Mouse (Mus musculus) c-Kit-positive CD71-negative TER-119-negative erythroid progenitor cells, embryonic 14.5 days (primary cell): Measurements from ENCODE around the gene Ccl25.
"Not testable (repeated sequence)": the region's sequence is repeated elsewhere in the genome, so short reads cannot be mapped to it uniquely, and the experiment has no call there.

ENCODE experiments used
- DNase-seq: peaks from one replicate; pipeline ENCODE4 v3.0.0-alpha.2; 2013; ENCODE audit warnings: low read depth

Ccl25 gene

GRCm38 (mm10) chr8:4340207-4340606 lies 15.2 kb downstream of the Ccl25 start:
- no peak for DNase-seq

DNA sequence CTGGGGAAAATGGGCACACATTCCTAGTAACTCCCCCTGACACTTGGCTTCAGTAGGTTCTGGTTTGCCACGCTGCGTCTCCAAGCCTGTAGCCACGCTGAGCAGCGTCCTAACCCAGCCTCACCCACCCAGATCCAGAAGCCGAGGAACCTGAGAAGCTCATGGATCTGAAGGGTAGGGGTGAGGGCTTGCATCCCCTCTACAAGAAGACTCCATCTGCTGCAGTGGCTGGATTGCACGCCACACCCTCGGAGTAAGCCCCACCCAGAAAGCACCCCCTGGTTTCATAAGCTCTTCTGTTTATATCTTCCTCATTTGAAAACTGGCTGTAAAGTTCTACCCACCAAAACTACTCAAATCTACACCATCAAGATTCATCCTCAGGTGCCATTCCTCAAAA lies 22.7 kb downstream of the Ccl25 start:
- no peak for DNase-seq

GRCm38 (mm10) chr8:4348275-4348674 lies 23.3 kb downstream of the Ccl25 start:
- no peak for DNase-seq

DNA sequence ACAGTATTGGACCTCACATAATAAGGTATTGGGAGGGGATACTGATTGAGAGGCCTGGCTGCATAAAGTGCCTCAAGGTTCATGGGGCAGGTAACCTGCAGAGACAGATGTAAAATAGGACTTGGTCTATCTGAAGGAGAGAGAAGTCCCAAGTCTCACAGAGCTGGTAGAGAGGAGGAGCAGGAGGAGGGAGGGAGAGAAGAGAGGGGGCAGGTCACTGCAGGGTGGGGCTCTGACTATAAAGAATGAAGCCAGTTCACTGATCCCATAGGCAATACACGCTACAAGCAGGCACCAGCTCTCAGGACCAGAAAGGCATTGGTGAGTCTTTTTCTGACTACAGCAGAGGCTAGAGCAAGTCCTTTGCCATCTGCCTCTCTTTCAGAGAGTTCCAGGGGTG lies 24.3 kb downstream of the Ccl25 start:
- no peak for DNase-seq

DNA sequence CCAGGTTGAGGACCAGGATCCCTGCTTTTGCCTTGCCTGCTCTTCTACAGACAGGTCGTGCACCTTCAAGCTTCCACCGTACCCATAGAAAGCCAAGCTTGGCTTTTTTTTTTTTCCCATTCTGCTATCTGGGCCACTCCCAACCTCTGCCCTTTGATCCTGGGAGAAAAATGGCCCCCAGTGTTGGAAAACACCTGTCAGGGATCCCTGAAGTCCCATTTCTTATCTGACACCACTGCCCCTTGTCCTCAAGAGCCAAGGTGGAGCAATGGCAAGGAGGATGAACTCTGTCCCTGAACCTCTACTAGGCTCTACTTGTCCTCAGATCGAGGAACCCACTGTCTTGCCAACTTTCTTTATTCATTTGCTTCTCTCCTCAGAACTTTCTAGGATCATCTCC lies 25.6 kb downstream of the Ccl25 start:
- DNase-seq: no peak

DNA sequence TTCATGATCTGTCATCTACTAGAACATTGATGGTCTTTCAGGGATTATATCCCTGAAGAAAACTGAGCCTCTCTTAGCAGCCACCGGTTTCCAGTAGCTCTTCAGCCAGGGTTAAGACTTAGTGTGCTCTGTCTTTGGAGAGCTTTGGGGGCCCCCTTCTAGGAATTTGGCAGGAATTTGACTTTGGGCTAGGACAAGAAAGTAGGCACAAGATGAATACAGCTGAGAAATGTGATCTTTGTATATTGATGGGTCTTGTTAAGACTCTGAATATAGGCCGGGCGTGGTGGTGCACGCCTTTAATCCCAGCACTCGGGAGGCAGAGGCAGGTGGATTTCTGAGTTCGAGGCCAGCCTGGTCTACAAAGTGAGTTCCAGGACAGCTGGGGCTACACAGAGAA lies 27.6 kb downstream of the Ccl25 start:
- DNase-seq: not testable (repeated sequence)

- DNase-seq: no peak
These were observed 28.7 kb downstream of the Ccl25 start for GRCm38 (mm10) chr8:4353741-4354140.

DNA sequence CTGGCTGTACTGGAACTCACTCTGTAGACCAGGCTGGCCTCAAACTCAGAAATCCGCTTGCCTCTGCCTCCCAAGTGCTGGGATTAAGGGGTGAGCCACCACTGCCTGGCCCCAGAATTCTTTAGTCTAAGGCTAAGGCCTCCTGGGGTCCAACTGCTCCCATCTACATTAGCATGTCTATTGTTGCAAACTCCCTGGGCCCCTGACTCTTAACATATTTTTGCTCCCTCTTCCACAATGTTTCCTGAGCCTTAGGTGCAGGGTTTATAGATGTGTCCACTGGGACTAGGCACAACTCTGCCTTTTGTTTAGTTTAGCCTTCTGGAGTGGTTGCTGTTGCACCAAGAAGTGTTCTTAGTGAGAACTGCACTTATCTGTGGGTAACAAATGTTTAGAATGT lies 29.5 kb downstream of the Ccl25 start:
- no peak for DNase-seq

GRCm38 (mm10) chr8:4355455-4355854 lies 30.4 kb downstream of the Ccl25 start:
- DNase-seq: no peak

DNA sequence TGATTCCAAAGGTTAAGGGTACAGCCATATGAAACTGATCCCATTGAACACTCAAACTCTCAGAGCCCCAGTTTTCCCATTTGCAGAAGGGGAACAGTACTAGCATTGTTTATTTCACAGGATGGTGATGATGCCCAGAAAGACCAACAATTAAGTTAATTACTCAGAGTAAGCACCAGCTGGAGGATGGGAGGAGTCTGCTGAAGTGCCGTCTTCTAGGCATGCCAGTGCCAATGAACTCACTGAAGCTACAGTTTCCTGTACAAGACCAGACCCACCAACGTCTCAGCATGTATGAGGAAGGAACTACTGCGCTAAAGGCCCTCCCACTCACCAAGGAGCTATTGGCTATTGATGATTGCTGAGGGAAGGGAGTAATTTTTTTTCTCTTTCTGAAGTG lies 34.4 kb downstream of the Ccl25 start:
- DNase-seq: no peak

GRCm38 (mm10) chr8:4360922-4361321 lies 35.9 kb downstream of the Ccl25 start:
- DNase-seq: no peak

DNA sequence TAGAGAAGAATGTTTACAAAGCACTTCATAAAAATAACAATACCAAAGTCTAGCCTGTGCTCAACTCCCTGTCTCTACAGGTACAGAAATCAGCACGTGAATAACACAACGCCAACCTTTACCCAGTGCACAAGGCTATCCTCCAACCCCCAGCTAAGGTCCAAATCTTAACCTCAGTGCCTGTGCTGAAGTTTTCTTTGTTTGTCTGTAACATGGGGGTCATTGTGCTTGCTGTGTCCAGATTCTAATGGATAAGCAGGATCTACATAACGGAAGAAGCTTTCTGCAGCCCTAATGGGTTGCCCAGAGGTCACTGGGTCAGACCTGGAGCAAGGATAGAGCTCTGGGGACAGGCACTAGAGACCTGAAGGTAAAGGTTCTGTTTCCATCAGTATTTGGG lies 41.2 kb downstream of the Ccl25 start:
- DNase-seq: no peak

GRCm38 (mm10) chr8:4367808-4368207 lies 42.8 kb downstream of the Ccl25 start:
- no peak for DNase-seq

- no peak for DNase-seq
These were observed 43.5 kb downstream of the Ccl25 start for GRCm38 (mm10) chr8:4368470-4368869.

- peak; percentile 34 for DNase-seq
These were observed 45.1 kb downstream of the Ccl25 start for GRCm38 (mm10) chr8:4370078-4370477.

DNA sequence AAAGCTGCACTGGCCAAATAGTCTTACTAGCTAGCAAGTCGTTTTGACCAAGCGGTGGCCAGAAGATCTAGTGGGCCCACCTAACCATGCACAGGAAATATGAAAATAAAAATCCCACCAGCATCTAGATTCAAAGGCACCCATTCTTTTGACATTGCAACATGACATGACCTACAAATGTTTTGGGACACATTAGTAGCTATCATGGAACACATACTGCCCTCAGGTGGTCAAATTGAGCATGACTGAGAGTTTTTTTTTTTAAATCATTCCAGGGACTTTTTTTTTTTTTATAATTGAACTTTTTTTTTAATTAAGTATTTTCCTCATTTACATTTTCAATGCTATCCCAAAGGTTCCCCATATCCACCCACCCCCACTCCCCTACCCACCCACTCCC lies 47.6 kb downstream of the Ccl25 start:
- no peak for DNase-seq

GRCm38 (mm10) chr8:4401442-4401841 lies 76.4 kb downstream of the Ccl25 start:
- DNase-seq: no peak

DNA sequence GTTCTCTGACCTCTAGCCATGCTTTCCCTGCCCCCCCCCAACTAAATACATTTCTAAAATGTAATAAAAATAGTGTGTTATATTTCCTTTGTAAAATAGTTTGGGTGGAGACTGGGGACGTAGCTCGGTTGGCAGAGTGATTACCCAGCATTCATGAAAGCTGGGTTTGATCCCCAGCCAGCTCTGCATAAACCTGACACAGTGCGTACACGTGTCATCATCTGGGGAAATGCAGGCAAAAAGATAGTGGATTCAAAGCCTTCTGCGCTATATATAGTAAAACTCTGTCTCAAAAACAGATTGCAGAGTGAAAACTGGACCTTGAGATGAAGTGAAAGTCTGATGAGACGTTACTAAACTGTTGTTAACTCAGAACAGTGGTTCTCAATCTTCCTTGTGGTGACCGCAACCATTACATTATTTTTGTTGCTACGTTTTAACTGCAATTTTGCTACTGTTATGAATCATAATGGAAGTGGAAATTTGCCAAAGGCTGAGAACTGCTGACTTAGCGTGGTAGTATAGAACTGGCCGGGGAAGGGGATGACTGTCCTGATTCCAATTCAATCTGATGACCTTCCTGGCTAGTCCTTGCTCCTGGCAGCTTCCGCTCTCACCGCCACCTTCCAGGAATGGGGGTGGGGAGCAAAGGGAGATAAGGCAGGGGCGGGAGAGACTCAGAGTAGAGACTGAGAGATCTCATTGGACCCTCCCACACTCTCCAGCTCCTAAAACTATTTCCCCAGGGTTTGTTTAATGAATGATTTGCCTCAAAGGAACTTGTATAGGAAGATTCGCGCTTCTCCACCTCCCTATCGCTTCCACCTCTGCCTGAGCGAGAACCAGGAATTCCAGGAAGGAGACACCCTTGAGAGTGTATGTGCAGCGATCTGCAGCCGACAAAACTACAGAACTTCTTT lies 79.2 kb downstream of the Ccl25 start:
- DNase-seq: no peak

DNA sequence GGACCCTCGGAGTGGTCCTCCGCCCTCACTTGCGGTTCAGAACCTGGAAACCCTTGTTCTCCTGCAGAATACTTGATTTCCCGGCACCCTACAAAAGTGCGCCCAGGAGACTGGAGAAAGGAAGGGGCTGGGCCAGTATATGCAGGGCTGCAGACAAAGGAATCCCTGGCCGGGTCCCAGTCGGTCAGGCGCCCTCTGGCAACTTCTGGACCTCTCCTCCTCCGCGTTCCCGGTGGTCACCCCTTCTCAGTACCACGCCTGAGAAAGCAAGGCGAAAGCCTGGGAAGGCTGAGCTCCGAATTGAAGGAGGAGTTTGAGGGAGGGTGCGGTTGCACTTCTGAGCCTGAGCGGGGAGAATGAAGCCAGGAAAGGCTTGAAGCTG lies 79.9 kb downstream of the Ccl25 start:
- DNase-seq: no peak

DNA sequence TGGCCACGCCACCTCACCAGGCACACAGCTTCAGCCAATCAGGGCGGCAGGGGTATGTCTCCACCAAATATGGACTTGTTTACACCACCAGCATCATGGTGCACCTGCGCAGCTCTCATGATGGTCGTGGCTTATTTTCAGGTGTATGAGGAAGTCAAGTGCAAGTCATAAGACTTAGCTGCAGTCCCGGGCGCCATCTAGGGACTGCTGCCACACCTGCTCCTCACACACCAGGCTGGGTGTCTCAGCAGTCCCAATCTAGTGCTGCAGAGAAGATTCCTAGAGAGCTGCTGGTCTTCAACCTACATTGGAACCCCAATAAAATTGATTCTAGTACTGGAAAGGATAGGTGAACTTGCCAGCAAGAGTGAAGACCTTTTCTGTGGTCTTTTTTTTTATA lies 83.4 kb downstream of the Ccl25 start:
- DNase-seq: not testable (repeated sequence)
